Mouse (Mus musculus) limb, embryonic 13.5 days (tissue): Measurements from ENCODE around the gene B3gntl1. TPM values are rescaled to one million over a fixed set of nuclear protein-coding genes. Genes with fewer than 3 reads are reported as not detected.
A peak's percentile ranks its signal among the peaks of the same experiment; 100 is the strongest.

ENCODE experiments used
- ATAC-seq: fragments of 200-750 bp; cut with Nextera tagmentation; 2 replicates; pipeline ENCODE4 v1.8.0; 2017; ENCODE audit warnings: low read depth, moderate number of reproducible peaks, moderate TSS enrichment; ENCODE audit not compliant: low FRiP score
- H3K27ac ChIP-seq: fragments of 300-500 bp; sonication (generic); 2 replicates; pipeline ENCODE4 v1.5.1; 2015; ENCODE audit warnings: inconsistent platforms, mild to moderate bottlenecking, moderate library complexity
- H3K27me3 ChIP-seq: fragments of 300-500 bp; sonication (generic); 2 replicates; pipeline ENCODE4 v1.6.1; 2015; ENCODE audit warnings: mild to moderate bottlenecking, inconsistent platforms
- H3K36me3 ChIP-seq: fragments of 300-500 bp; sonication (generic); 2 replicates; pipeline ENCODE4 v1.6.1; 2015; ENCODE audit warnings: inconsistent platforms, mild to moderate bottlenecking, moderate library complexity
- H3K4me1 ChIP-seq: fragments of 300-500 bp; sonication (generic); 2 replicates; pipeline ENCODE4 v1.6.1; 2015; ENCODE audit warnings: inconsistent platforms
- H3K4me2 ChIP-seq: fragments of 300-500 bp; sonication (generic); replicated peaks from 2 replicates; pipeline ENCODE4 v1.6.1; 2015; ENCODE audit warnings: inconsistent platforms, mild to moderate bottlenecking, moderate library complexity
- H3K4me3 ChIP-seq: fragments of 300-500 bp; sonication (generic); 2 replicates; pipeline ENCODE4 v1.5.1; 2015; ENCODE audit warnings: moderate library complexity, mild to moderate bottlenecking, inconsistent platforms
- H3K9ac ChIP-seq: fragments of 300-500 bp; sonication (generic); 2 replicates; pipeline ENCODE4 v1.6.1; 2015; ENCODE audit warnings: mild to moderate bottlenecking, inconsistent platforms
- H3K9me3 ChIP-seq: fragments of 300-500 bp; sonication (generic); 2 replicates; pipeline ENCODE4 v1.6.1; 2016; ENCODE audit warnings: inconsistent platforms
- WGBS: fragments of 180-500 bp; shearing (Covaris S2); methylation state at CpG from one replicate; pipeline ENCODE4 v1.1.7; 2015; 5-methylcytosine and 5-hydroxymethylcytosine counted together
- polyA plus RNA-seq: library from polyadenylated mRNA; unstranded; fragments of >200 nt; fragmentation: Nextera tagmentation; extraction: Ambion mirVana; gene quantifications from 2 replicates; pipeline ENCODE4 v1.2.1, GENCODE M21; 2015

The B3gntl1 gene
- polyA plus RNA-seq, 1 experiment from 2014 or later, result 10.3 TPM

DNA sequence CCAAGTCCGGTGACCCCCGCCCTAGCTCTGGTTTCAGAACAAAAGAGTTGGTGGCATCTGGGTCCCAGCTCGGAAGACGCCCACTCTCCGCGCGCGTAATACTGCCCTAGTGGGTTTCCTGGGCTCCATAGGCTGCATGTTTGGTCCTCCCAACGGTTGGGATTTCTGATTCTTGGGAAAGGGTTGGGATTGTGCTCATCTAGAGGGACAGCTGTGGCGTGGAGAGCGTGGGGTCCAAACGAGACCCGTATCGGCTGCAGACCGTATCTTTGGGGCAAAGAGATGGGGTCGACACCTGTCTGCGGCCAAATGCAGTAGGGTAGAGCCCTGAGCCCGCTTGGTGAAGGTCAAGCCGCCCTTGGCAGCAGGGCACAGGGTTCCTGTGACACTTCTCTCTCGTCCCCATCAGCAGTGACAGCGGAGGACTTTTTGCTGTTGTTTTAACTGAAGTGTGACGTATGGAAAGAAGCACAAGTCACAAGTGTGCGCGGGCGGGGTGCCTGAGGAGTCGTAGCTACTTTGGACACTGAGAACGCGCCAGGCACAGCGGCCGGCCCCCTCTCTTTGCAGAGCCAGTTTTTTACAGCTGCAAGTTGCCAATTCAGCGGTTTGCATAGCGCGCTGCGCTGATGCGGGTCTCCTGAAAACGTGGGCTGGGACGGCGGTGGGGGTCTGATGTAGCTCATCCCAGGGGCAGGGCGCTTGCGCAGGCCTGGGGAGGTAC is 30.1 kb upstream of the B3gntl1 start:
- H3K27ac ChIP-seq, result peak overlapping the region; percentile 63; the same call in 1 of the 2 replicates
- H3K4me3 ChIP-seq, result peak overlapping the region; percentile 73
- no peaks in the 10 kb centered on the region for H3K9me3 ChIP-seq
- ATAC-seq, result no peak
- no peaks in the 10 kb centered on the region for H3K36me3 ChIP-seq
- under 1% methylated on average over 40 of the region's 40 CpGs for WGBS
- H3K4me2 ChIP-seq, result peak overlapping the region; percentile 96
- peaks cover 18% of the 10 kb centered on the region for H3K27me3 ChIP-seq
- peaks cover 57% of the 10 kb centered on the region for H3K4me1 ChIP-seq
- H3K9ac ChIP-seq, result peak overlapping the region; percentile 78

DNA sequence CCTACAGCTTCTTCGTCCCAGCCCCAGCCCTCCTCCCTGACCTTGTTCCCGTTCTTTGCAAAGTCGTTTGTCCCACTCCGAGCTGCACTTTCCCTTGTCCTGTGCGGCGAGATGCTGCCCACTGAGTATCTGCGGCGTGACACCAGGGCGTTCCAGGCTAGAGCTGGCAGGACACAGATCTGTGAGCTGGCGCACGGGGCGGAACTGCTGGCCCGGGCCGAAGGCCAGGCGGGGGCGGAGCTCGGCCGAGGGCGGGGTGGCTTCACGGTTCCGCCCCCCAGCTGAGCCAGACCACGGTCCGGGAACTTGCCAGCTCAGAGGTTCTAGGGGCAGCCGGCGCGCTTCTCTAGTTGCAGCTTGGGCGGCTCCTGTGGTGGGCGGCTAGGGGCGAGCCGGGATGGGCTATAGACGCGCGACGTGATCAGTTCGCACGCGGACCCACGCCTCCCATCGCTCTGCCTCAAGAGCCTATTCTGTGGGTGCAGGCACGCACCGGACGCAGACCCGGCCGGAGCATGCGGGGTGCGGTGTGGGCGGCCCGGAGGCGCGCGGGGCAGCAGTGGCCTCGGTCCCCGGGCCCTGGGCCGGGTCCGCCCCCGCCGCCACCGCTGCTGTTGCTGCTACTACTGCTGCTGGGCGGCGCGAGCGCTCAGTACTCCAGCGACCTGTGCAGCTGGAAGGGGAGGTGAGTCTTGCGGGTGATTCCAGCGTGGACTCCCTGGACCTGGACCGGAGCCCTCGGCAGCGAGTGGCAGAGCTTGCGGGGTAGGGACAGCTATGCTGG is 29.4 kb upstream of the B3gntl1 start:
- H3K36me3 ChIP-seq, result no peaks in the 10 kb centered on the region
- WGBS, result under 1% methylated on average over 68 of the region's 69 CpGs
- H3K4me2 ChIP-seq, result peak overlapping the region; percentile 96
- ATAC-seq, result peak; percentile 90
- H3K4me1 ChIP-seq, result peaks cover 50% of the 10 kb centered on the region
- peak overlapping the region; percentile 78 for H3K9ac ChIP-seq
- peaks cover 18% of the 10 kb centered on the region for H3K27me3 ChIP-seq
- peak overlapping the region; percentile 63 for H3K27ac ChIP-seq
- no peaks in the 10 kb centered on the region for H3K9me3 ChIP-seq
- peak overlapping the region; percentile 73 for H3K4me3 ChIP-seq

DNA sequence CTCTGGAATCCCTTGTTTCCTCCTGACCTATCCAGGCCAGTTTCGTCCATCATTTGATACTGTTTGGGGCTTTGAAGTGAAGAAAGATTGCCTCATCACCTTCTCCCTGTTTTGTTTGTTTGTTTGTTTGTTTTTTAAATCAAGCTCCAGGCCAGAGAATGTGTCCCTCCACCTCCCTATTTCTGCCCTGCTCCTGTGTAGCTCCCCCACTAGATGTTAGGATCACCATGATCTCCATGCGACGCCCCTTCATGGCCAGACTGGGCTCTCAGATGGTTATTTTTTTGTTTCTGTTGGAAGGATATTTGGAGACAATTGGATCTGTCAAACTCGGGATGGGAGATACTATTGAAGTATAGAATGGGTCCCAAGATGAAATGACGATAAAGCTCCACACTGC is 28.3 kb upstream of the B3gntl1 start, which contains the start of gene Metrnl:
Gene Metrnl, plus strand, starts transcription at position 301 of the 400 bp plus-strand sequence.
- Histone ChIP-seq H3K27ac (peak within 1 kb of the TSS; percentile 63), H3K4me3 (peak within 1 kb of the TSS; percentile 73)
- WGBS, result 89% methylated on average over 5 of the region's 5 CpGs

DNA sequence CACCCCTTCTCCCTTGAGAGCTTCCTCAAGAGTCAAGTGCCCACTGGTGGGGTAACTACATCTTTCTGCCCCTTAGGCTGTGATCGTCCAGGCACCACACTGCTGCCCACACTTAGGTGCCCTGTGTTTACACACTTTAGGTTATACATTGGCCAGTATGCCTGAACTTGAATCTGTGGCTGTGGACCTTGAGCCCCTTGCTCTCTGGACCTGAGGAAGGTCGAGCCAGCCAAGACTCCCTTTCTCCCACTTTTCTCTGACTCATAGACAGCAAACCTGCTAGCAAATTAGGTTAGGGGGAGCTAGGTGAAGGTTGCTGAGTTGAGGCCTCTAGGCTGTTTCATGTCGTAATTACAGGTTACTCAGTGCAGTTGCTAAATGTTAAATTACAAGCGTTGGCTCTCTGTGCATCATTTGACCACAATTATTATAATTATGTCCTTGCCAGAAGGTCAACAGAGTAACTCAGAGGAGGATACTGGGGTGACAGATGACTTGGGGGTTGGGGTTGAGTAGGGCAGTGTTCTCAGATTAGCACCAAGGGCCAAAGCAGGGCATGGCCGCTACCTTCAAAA is 25.5 kb upstream of the B3gntl1 start:
- peaks cover 14% of the 10 kb centered on the region for H3K4me1 ChIP-seq
- no peak overlapping the region for H3K9ac ChIP-seq
- WGBS, result 69% methylated on average over 5 of the region's 5 CpGs
- H3K4me3 ChIP-seq, result no peak overlapping the region
- no peak for ATAC-seq
- H3K9me3 ChIP-seq, result no peaks in the 10 kb centered on the region
- H3K4me2 ChIP-seq, result no peak overlapping the region
- no peak overlapping the region for H3K27ac ChIP-seq
- no peaks in the 10 kb centered on the region; the same call in 1 of the 2 replicates for H3K27me3 ChIP-seq
- no peaks in the 10 kb centered on the region for H3K36me3 ChIP-seq

More for the DNA sequence above, 28.3 kb upstream of the B3gntl1 start, which contains the start of gene Metrnl:
- no peaks in the 10 kb centered on the region for H3K9me3 ChIP-seq
- peaks cover 41% of the 10 kb centered on the region for H3K4me1 ChIP-seq
- no peaks in the 10 kb centered on the region for H3K36me3 ChIP-seq
- H3K4me2 ChIP-seq, result peak within 1 kb of the TSS; percentile 96
- H3K9ac ChIP-seq, result peak within 1 kb of the TSS; percentile 78
- H3K27me3 ChIP-seq, result peaks cover 18% of the 10 kb centered on the region
- ATAC-seq, result no peak

DNA sequence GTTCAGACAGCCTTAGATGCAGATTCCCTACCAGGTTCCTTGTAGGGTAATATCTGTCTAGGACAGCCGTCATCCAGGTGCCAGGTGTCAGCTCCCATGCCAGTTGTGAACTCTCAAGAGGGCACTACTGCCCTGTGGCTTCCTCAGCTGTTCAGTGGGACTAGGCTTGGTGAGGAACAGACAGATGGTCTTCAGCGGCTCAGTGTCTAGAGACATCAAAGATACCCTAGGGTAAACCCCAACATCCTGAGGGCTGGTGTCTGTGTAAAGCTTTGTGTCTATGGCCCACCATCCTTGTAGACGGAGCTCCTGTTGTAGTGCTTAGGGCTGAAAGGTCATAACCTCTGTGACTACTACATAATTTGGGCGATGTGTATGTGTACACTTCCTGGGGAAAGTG is 24.3 kb upstream of the B3gntl1 start:
- Histone ChIP-seq H3K27me3 (no peaks in the 10 kb centered on the region), H3K4me1 (peaks cover 6% of the 10 kb centered on the region; the same call in 1 of the 2 replicates), H3K9ac (no peak overlapping the region), H3K36me3 (no peaks in the 10 kb centered on the region), H3K27ac (no peak overlapping the region), H3K4me2 (no peak overlapping the region), H3K4me3 (no peak overlapping the region), H3K9me3 (no peaks in the 10 kb centered on the region)
- ATAC-seq, result no peak
- 84% methylated on average over 4 of the region's 4 CpGs for WGBS

DNA sequence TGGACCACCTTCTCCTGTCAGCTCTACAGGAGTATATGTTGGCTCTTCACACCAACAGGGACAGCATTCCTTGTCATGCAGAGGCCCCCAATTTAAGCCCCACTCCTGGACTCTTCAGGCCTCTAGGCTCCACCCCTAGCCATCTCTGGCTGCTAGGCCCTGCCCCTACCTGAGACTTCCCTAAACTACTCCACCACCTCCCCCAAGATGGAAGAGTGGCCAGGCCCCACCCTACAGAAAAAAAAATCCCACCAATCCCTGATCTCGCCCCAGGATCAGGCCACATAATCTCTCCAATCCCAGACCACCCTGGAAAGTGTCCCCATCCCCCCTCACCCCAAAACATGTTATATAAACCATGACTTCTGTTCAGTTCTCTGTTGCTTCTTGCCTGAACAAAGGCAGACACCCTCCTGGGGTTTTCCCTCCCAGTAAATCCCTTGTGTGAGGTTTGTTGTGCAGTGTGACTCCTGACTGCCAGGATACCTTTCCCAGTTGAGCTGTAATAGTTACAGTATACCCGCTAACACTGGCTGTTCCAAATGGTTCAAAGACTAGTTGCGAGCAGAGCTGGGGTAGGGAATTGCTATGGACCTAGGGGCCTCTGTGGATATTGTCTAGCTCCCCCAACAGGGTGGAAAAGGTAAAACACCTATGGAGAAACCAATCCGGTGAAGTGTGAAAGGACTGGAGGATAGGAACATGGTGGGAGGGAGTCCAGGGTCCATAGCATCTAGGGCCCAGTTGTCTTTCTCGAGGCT is 22.5 kb upstream of the B3gntl1 start:
- no peak overlapping the region for H3K9ac ChIP-seq
- H3K9me3 ChIP-seq, result no peaks in the 10 kb centered on the region
- no peak overlapping the region for H3K4me2 ChIP-seq
- WGBS, result 78% methylated on average over 5 of the region's 5 CpGs
- H3K36me3 ChIP-seq, result no peaks in the 10 kb centered on the region
- ATAC-seq, result peak; percentile 11; the same call in 1 of the 2 replicates
- H3K27ac ChIP-seq, result no peak overlapping the region
- no peaks in the 10 kb centered on the region for H3K27me3 ChIP-seq
- no peaks in the 10 kb centered on the region for H3K4me1 ChIP-seq
- no peak overlapping the region for H3K4me3 ChIP-seq

DNA sequence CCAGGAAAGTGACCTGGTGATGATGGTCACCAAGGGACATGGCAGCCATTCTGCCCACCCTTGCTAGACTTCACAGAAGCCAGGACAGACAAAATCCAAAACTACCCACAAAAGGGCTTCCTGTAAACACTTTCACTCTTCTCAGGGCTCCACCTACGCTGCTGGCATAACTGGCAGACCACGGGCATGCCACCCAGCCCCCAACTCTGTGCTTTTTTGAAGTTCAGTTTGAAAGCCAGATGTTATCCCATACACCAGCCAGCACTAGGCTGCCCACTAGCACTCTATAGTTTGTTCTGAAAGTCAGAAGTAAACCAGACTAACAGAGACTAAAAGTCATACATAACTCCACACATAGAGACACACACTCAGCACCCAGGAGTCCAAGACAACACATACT is 15.1 kb upstream of the B3gntl1 start:
- H3K27me3 ChIP-seq, result no peaks in the 10 kb centered on the region
- no peak for ATAC-seq
- H3K4me1 ChIP-seq, result peaks cover 16% of the 10 kb centered on the region
- no peak overlapping the region for H3K9ac ChIP-seq
- H3K9me3 ChIP-seq, result no peaks in the 10 kb centered on the region
- H3K36me3 ChIP-seq, result no peaks in the 10 kb centered on the region
- 83% methylated on average over 2 of the region's 2 CpGs for WGBS
- no peak overlapping the region for H3K27ac ChIP-seq
- H3K4me2 ChIP-seq, result no peak overlapping the region
- no peak overlapping the region for H3K4me3 ChIP-seq

DNA sequence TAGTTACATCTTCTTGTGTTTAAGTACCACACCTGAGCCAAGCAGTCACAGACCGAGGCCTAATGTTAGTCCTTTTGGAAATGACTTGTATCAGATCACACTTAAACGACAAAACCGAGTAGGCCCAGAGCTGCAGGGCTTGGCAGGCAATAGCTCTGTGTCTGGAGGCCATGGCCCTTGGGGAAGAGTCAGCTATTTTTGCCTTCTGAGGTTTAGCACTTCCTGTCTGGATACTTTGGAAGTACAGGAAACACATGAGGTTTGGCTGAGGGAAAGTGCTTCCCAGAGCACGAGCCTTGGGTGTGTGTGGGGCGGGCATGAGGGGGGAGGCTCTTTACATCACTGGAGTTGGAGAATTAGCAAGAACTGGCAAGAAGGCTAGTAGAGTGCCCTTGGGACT is 13.7 kb upstream of the B3gntl1 start:
- H3K36me3 ChIP-seq, result no peaks in the 10 kb centered on the region
- peaks cover 16% of the 10 kb centered on the region for H3K4me1 ChIP-seq
- H3K9me3 ChIP-seq, result no peaks in the 10 kb centered on the region
- no peak overlapping the region for H3K27ac ChIP-seq
- H3K4me2 ChIP-seq, result no peak overlapping the region
- no peak overlapping the region for H3K9ac ChIP-seq
- no peak overlapping the region for H3K4me3 ChIP-seq
- WGBS, result 45% methylated on average over 5 of the region's 5 CpGs
- peak; percentile 32; the same call in 1 of the 2 replicates for ATAC-seq
- no peaks in the 10 kb centered on the region for H3K27me3 ChIP-seq

DNA sequence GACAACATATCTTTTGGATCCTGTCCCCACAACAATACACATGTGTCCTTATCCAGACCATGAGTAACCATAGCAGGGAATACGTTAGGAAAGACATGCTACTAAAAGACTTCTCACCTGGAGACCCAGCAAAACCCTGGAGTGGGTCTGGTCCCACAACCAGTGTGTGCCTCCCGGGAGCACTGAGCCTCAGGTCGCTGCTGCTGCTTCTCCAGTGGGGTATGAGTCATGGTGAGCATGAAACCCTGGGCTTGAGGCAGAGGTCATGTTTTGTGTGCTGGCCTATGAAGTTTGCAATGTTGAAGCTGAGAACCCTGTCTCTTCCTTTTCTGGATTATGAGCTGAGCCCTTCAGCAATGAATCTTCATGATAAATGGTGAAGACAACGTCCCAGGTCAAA is 13.1 kb upstream of the B3gntl1 start:
- Histone ChIP-seq H3K27ac (no peak overlapping the region), H3K4me3 (no peak overlapping the region), H3K27me3 (no peaks in the 10 kb centered on the region), H3K9me3 (no peaks in the 10 kb centered on the region), H3K9ac (no peak overlapping the region), H3K4me1 (peaks cover 16% of the 10 kb centered on the region), H3K36me3 (no peaks in the 10 kb centered on the region), H3K4me2 (no peak overlapping the region)
- no peak for ATAC-seq
- WGBS, result 79% methylated on average over 4 of the region's 4 CpGs

DNA sequence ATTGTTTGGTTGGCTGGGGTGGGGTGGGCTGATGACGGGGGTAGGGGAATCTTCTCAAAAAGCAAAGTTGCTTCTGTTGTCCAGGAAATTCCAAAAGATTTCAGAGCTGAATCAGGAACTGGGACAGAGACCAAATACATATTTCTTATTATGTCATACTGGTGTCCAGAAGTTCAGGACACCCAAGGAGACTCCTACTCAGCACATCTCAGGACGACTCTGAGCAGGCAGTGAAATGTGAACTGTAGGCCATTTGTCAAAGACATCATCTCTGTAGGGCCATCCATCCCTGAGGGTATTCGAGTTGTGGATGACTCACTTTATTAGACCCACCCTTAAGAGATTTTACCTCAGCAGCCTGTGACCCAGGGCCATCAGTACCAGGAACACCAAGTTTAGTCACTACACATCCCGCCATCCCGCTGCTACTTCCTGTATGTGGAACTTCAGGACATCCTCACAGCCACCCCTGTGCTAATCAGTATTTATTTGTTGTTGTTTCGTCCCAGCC is 12.6 kb upstream of the B3gntl1 start:
- no peak overlapping the region for H3K4me2 ChIP-seq
- 70% methylated on average over 6 of the region's 6 CpGs for whole genome bisulfite sequencing
- no peaks in the 10 kb centered on the region for H3K27me3 ChIP-seq
- H3K36me3 ChIP-seq, result no peaks in the 10 kb centered on the region
- no peak overlapping the region for H3K9ac ChIP-seq
- peaks cover 16% of the 10 kb centered on the region for H3K4me1 ChIP-seq
- no peaks in the 10 kb centered on the region for H3K9me3 ChIP-seq
- no peak for ATAC-seq
- H3K27ac ChIP-seq, result no peak overlapping the region
- H3K4me3 ChIP-seq, result no peak overlapping the region

DNA sequence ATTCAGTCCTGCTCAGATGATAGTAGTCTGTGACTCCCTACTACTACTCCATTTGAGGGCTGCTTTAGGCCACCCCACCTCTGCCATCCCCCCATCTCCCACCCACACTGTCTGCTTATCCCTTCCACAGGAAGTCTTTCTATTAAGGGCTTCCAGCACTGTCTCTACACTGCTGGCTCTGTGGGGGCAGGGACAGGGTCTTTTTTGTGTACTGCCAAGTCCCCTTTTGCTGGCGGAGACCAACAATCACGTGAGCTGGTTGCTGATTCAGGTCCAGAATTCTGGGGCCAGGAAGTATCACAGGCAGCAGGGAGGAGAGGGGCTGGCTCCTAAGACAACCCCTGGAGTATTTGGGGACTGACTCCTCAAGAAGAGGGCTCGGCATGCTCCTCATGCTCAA is 10.3 kb upstream of the B3gntl1 start:
- Histone ChIP-seq H3K4me3 (no peak overlapping the region), H3K27ac (no peak overlapping the region), H3K36me3 (no peaks in the 10 kb centered on the region), H3K27me3 (no peaks in the 10 kb centered on the region), H3K9ac (no peak overlapping the region), H3K4me2 (no peak overlapping the region), H3K4me1 (peaks cover 16% of the 10 kb centered on the region), H3K9me3 (no peaks in the 10 kb centered on the region)
- 60% methylated on average over 3 of the region's 3 CpGs for WGBS
- no peak for ATAC-seq
